Mouse (Mus musculus): ENCODE results near the gene Cyp8b1. TPM values are rescaled to one million over a fixed set of nuclear protein-coding genes. Genes with fewer than 3 reads are reported as not detected.

Cyp8b1 gene
- total RNA-seq, 1 experiment from 2014 or later, result 10.7 TPM

DNA sequence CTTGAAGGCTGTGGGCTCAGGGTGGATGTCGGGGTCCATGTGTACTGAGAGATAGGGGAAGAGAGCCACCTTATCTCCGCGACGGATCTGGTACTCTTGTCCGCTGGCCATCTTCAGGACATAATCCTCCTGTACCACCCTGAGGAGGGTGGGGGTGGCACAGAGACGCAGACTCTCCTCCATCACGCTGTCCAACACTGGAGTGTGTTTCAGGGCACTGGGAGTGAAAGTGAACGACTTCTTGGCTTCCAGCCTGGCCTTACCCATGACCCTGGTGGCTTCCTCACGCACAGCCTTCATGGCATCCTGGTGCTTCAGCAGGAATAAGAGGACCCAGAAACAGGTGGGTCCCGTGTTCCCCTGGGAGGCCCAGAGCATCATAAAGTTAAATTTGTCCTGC, 1.0 kb downstream of the Cyp8b1 start:
- DNase-seq, result peak; percentile 17

DNA sequence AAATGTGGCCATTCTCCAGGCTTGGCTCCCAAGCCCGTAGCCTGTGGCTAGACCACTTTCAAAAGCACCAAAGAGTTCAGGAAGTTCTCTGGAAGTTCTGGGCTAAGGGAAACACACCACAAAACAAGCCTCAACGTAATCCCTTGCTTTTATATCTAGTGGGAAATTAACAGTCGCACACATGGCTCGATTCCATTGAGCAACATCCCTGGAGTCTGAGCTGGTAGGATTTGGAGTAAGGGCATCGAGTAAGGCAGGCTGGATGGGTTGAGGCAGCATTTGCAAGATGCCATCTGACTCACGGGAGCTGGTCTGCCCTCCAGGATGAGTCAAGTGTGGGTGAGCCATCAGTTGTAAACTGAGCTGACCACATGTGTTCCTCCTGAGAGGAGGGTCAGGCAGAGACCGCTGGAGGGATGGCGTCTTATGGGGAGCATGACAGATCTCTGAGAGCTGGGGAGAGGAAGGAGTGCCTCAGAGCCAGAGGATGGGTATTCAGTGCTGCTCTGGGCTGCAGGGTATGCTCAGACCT, 1.8 kb downstream of the Cyp8b1 start:
- DNase-seq, result peak; percentile 68

GRCm38 (mm10) chr9:121912786-121913185, 3.3 kb downstream of the Cyp8b1 start:
- DNase-seq, result no peak

DNA sequence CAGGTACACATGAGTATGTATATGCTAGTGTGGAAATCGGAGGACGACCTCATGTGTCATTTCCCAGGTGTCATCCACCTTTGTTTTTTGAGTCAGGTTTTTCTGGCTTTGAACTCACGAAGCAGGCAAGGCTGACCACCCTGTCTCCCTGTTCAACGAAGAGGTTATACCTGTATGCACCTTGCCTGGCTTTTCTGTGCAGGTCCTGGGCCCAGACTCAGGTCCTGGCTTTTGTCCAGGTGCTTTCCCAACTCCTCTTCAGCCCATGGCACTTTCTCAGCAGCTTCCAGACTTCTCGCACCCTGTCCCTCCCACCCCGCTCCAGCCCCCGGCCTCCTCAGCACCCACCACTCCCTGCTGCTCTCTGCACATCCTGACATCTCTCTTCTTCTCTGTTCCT, 4.9 kb downstream of the Cyp8b1 start:
- peak; percentile 2 for DNase-seq

DNA sequence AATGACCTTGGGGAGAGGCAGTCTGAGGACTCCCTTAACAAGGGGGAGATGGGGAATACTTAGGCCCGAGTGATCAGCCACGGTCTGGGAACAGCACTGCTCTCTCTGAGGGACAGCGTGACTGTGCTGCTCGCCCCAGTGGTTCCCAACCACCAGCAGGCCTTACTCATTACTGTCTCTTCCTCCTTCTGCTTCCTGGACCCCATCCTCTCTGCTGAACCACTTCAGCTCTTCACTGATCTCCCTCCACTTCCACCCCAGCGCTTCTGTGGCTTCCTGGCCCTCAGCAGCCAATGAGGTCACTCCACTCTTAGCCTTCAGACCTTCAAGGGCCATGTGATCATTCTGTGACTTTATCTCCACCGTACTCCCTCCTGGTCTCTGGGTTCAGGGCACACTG, 6.5 kb downstream of the Cyp8b1 start:
- DNase-seq, result peak; percentile 3

DNA sequence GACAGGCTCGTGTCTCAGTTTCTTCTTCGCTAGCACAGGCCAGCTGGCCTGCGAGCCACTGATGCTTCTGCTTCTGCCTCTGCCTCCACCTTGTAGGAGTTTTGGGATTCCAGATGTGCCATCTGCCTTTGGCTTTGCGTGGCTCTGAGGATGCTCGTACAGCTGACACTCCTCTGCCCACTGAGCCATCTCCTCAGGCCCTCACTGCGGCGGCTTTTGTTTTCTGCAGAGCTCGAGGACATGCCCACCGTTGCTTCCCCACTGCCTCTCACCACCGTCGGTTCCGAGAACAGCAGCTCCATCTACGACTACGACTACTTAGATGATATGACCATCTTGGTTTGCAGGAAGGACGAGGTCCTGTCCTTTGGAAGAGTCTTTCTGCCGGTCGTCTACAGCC, 7.8 kb downstream of the Cyp8b1 start:
- DNase-seq, result no peak

- peak; percentile 2 for DNase-seq
These were observed 8.6 kb downstream of the Cyp8b1 start for GRCm38 (mm10) chr9:121907356-121908070.

- DNase-seq, result peak; percentile 1
These were observed 9.6 kb downstream of the Cyp8b1 start for GRCm38 (mm10) chr9:121906456-121906855.

DNA sequence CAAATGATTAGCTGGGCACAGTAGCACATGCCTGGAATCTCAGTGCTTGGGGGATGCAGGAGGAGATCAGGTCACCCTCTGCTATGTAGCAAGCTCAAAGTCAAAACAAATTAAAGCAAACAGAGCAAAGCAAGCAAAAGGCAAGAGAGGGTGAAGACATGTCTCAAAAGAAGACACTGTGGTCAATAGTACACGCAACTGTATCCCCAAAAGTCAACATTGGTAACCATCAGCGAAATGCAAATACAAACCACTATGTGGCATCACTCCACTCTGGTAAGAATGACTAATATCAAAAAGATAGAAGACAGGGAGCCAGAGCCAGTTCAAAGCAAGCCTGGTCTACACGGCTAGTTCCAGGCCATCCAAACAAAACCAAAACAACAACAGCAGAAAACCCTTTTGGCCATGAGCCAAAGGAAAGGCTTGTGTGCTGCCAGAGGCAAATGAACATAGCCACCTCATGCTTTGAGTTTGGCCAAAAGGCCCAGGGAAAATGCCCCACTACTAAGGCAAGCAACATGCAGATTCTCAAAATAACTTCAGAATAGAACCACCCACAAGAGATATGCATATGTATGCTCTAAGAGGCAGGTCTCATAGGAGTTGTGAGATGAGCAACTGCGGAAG, 10.4 kb downstream of the Cyp8b1 start:
- peak; percentile 16 for DNase-seq

- DNase-seq, result peak; percentile 1
These were observed 11.2 kb downstream of the Cyp8b1 start for GRCm38 (mm10) chr9:121904946-121905345.

- DNase-seq, result no peak
These were observed 11.8 kb downstream of the Cyp8b1 start for GRCm38 (mm10) chr9:121904319-121904718.

DNA sequence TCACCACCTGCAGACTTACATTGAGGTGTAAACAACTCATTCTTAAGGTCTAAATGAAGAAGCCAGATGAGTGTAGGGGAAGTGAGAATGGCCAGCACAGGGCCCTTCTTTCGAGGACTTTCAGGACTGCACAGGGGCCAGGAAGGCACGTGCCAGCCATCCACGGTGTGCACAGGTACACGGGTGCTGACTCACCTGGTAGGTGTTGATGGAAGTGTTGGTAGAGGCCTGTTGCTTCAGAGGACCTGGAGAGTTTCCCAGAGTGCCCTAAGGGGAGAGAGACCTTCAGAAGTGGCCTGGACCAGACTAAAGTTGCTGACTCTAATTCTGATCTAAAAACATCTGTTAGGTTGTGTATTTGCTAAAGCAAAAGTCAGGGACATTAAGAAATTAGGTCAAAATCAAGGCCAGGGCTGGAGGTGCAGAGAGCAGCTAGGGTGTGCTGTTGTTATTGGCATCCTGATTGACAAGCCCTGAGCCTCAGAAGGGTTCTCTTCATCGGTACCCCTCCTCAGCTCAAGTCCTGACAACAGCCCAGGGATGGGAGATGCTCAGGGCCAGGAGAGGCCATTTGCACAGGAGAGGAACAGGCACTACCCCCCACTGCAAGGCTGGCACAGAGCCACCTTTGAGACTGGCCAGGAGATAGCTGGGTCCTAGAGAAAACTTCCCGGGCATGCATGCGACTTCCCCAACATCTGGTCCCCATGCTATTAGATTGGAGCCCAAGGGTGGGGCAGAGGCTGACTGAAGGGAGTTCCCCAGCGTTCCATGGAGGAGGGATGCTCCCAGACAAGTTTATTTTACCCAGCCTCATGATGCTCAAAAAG, 12.4 kb downstream of the Cyp8b1 start:
- DNase-seq, result peak; percentile 62

GRCm38 (mm10) chr9:121901710-121902700, 14.1 kb downstream of the Cyp8b1 start:
- peak; percentile 3 for DNase-seq

DNA sequence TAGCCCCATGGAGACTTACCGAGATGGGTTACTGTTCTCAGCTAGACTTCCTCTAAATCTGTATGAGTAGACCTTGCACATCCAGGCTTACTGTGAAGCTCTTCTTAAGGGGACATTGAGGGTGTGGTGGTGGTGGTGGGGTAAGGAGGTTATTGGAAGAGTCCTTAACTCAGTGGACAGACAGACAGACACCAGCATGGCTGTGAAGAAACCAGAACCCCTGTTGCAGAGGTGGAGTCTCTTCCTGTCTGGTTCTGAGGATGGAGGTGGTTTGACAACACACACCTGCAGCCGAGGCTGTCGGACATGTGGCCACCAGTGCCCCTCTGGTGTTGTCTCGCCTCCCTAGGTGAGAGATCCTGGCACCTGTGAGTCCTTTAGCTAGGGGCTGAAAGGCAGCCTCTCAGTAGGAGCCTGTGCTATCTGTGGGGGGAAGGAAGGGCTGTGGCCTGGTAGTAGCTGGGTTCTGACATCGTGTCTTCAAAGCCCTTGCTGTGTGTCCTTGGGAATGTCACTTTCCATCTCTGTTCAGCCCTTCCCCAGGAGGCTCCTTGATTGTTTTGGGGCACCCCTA, 15.7 kb downstream of the Cyp8b1 start:
- DNase-seq, result peak; percentile 2

DNA sequence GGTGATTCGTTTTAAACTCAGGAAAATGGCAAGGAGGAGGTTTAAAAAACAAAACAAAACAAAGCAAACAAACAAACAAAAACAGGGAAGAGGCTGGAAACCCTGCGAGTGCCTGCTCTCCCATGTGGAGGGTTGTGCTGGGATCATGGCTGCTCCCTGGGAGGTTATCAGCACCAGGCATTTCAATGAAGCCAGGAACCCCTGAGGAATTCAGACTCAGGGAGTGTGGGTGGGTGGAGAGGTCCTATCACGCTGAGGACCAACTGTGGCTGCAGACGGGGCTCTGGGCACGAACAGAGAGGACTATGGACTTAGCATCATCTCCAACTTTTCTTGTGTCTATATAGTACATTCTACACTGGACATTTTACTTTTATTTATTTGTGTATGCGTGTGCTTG, 16.8 kb downstream of the Cyp8b1 start:
- DNase-seq, result peak; percentile 2

GRCm38 (mm10) chr9:121898245-121898644, 17.9 kb downstream of the Cyp8b1 start, which contains the start of gene Ackr2:
Ackr2 (plus strand) TSS chr9:121898355.
- DNase-seq, result peak; percentile 18

DNA sequence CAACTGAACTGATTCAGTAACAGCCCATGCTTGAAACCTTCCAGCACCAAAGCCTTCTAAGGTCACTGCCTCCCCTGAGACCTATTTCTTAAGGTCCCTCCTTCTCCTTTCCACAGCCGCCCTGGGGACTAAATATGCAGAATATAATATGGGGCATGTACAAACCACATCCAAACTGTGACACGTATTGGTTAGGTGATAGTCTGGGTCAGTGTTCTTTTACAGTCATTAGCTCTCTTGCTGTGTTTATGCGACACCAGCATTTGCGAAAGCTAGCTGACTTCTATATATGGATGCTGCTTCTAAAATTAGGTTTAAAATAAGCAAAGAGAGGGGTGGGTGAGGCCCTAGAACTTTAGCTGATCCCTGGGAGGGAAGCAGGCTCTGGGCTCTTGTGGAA, 19.3 kb downstream of the Cyp8b1 start:
- peak; percentile 34 for DNase-seq

GRCm38 (mm10) chr9:121895392-121895993, 20.6 kb downstream of the Cyp8b1 start:
- DNase-seq, result peak; percentile 6

GRCm38 (mm10) chr9:121894447-121894846, 21.7 kb downstream of the Cyp8b1 start:
- peak; percentile 3 for DNase-seq

- peak; percentile 52 for DNase-seq
These were observed 23.9 kb downstream of the Cyp8b1 start for GRCm38 (mm10) chr9:121892057-121892687.

Data from adrenal gland, postnatal 14 days (tissue).